Mouse (Mus musculus): ENCODE measurements at regions not wholly inside any gene's neighbourhood (a gene's known extent, or its start where the extent isn't known, plus 50 kb on each side); places are given as distances from the start of the nearest gene placed in this dataset.

DNA sequence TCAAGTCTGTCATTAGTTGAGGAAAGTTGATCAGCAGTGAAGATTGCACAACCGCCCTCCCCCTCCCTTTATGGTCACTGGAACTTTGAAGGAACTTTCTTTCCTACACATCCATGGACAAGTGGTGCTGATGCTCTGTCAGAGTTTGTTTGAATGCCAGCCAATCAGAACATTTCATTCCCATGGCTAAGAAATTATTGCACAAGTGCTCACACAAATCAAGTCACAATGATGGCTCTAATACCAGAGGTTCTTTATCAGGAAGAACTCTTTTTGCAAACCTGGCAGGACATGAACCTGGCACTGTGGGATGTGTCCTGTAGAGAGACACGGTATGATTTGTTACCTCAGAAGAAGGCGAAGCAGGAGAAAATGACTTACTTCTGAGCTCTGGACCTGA, 54.3 kb upstream of the Spry2 start:
- no peak for DNase-seq (ENCODE audit: low read depth, low spot score)

DNA sequence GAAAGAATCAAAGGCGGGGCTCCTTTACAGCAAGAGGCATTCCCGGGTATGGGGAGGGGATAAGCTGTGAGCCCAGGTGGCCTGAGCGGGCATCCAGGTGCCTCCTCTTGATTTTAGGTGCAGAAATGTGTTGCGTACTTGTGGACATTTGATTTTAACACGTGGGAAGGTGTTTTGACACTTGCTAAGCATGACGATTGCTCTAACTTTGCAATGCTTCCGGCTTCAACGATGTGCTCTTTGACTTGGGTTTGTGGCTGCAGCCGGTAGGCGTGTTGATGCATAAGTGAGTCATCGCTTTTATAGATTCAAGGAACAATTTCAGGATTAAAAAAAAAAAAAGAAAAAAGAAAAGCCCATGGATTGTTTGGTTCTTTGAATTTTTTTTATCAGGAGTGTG, 58.5 kb upstream of the Spry2 start:
- no peak for DNase-seq (ENCODE audit: low read depth, low spot score)

- no peak for DNase-seq (ENCODE audit: low read depth, low spot score)
Measured at GRCm38 (mm10) chr14:105956796-105957195, 60.2 kb upstream of the Spry2 start.

DNA sequence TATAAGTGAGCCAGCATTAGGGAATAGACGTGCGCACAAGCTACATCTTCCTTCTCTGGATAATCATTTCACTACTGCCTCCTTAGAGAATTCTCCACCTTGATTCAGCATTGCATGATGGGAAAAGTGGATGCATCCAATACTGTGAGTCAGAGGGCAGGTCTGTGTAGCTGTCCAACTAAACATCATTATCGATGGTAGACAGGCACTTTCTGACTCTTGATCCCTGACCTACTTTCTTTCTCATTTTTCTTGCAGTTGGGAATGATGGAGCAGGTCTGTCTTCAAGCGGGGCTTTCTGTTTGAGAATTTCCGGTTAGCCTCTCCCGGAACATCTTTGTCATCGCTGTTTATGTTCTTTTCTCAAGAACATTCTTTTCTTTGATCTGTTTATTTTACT, 61.4 kb upstream of the Spry2 start:
- DNase-seq (ENCODE audit: low read depth, low spot score): no peak

DNA sequence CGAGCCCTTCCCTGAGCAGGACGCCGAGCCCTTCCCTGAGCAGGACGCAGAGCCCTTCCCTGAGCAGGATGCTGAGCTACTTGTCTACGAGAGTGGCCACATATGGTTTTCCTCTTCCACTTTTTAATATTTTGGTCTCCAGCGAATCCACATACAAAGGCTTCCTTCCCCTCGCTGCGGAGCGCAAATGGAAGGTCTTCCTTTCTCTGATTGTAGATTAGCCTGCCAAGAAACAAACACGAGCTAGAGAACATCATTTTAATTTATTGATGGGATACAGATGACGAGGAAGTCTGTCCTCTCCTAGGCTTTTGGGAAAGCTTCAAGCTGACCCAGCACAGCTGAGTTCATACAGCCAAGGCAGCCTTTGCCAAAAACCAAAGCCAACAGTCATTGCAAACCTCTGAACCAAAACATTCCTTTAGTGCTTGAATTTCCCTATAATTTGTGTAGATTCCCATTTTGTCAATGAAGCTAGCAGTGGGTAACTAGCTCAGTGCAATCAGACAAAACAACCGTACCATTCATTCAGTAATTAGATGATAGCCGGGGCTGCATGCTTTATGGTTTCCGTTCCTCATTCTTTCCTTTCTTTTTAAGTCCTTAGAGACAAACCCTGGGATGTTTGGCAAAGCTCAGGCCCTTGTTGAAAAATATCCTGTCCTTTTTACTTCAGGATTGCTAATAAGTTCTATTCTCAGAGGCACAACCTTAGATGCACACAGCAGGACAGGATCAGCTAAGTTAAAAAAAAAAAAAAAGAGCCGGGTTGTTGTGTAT, 83.1 kb upstream of the Spry2 start:
- DNase-seq (ENCODE audit: low read depth, low spot score): no peak

- DNase-seq (ENCODE audit: low read depth, low spot score): no peak
Measured at GRCm38 (mm10) chr14:105980324-105980680, 83.7 kb upstream of the Spry2 start.

GRCm38 (mm10) chr14:105987341-105987882, 90.8 kb upstream of the Spry2 start:
- DNase-seq (ENCODE audit: low read depth, low spot score): no peak

GRCm38 (mm10) chr14:105988738-105989137, 92.1 kb upstream of the Spry2 start:
- DNase-seq (ENCODE audit: low read depth, low spot score): no peak

- no peak for DNase-seq (ENCODE audit: low read depth, low spot score)
Measured at GRCm38 (mm10) chr14:105993124-105993523, 96.5 kb upstream of the Spry2 start.

DNA sequence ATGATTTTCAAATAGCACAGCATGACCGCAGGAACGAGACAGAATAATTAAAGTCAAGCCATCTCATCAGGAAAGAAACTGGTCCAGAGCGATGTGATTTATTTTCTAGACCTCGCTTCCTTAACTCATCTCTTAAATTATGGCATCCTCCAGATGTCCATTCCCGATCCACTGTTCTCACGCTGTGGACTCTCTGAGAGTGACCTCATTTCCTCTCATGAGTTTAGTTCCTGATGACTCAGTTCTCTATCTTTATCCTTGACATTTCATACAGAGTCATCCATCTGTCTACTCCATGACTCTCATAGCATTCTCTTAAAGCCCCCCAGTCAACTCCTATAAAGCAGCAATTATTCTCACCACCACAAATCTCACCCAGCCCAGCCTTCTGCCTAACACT, 103.2 kb upstream of the Spry2 start:
- peak; percentile 50 for DNase-seq (ENCODE audit: low read depth, low spot score)

- DNase-seq (ENCODE audit: low read depth, low spot score): no peak
Measured at GRCm38 (mm10) chr14:106007769-106008168, 98.2 kb upstream of the Trim52 start.

DNA sequence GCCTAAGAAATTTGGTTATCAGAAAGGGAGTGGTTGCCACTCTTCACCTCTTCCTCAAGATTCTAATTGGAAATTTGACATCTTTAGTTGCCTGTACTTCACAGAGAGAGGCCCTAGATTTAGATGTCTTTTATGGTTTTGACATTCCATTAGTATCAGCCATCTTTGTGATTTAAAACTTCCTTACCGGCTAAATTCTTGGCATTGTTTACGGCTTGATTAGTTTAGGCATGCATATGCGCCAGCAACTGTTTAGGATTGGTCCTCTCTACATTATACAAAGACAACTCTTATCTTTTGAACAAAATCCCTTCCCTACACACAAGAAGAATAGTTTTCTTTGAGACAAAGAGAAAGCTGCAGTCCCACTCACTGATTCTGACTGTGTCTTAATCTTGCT, 97.0 kb upstream of the Trim52 start:
- no peak for DNase-seq (ENCODE audit: low read depth, low spot score)

- DNase-seq (ENCODE audit: low read depth, low spot score): no peak
Measured at GRCm38 (mm10) chr14:106010961-106011360, 95.0 kb upstream of the Trim52 start.

- peak; percentile 45 for DNase-seq (ENCODE audit: low read depth, low spot score)
Measured at GRCm38 (mm10) chr14:106011991-106012427, 94.0 kb upstream of the Trim52 start.

DNA sequence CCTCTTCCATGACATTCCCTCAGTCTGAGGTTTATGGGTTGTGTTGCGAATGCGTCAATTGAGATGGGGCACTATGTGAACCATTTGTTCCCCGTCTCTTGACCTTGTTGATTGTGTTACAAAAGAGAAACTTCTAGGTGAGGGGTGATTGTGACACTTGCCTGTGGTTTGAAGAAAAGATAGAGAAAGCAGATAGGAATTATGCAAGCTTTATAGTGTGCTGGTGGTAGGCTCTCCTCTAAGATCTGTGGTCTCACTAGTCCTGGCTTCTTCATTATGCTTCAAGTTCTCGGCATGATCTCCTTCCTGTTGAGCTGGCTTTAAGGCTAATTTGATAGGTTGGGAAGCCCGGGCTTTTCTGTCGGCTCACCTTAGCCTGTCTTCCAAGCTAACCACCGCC, 83.2 kb upstream of the Trim52 start:
- DNase-seq (ENCODE audit: low read depth, low spot score): no peak

DNA sequence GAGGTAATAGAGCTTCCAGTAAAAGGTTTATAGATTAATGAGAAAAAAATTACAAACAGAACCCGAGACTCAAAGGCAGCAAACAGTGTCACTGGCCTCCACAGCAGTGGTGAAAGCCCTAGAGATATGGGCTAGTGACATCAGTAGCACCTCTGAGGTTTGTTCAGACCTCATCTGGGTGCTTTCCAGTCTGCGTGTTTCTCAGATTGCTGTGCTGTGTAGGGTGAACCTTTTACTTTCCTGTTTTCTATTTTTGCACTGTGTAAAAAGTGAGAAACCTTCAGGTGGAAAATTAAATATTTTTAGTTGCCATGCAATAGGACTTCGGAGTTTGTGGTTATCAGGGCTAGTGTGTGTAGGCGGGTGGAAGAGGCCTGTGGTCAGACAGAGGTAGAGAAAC, 79.2 kb upstream of the Trim52 start:
- no peak for DNase-seq (ENCODE audit: low read depth, low spot score)

- no peak for DNase-seq (ENCODE audit: low read depth, low spot score)
Measured at GRCm38 (mm10) chr14:106027686-106028085, 78.3 kb upstream of the Trim52 start.

GRCm38 (mm10) chr14:106031094-106031493, 74.9 kb upstream of the Trim52 start:
- DNase-seq (ENCODE audit: low read depth, low spot score): no peak

- DNase-seq (ENCODE audit: low read depth, low spot score): no peak
Measured at GRCm38 (mm10) chr14:106033793-106034192, 72.2 kb upstream of the Trim52 start.

- DNase-seq (ENCODE audit: low read depth, low spot score): no peak
Measured at GRCm38 (mm10) chr14:106034933-106035665, 70.9 kb upstream of the Trim52 start.

GRCm38 (mm10) chr14:106044274-106044673, 61.7 kb upstream of the Trim52 start:
- DNase-seq (ENCODE audit: low read depth, low spot score): no peak

DNA sequence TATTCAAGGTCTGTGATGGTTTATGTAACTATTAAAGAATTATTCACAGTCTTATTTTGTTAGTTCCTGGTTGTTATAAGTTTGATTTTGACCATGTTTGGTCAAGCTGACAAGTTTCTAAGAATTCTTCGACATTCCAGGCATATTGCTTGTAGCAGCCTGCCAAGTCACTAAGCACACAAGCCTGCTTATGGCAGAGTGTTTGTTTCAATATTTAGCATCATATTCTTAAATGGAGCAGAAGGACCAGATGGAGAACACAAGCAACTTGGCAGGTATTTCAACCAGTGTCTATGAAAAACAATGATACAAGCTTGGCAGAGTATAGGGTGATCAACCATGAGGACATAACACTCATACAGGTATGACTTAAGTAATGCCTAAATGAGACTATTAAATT, 55.8 kb upstream of the Trim52 start:
- DNase-seq (ENCODE audit: low read depth, low spot score): peak; percentile 33

Measured in telencephalon, adult 2 months (tissue).